Mouse (Mus musculus): ENCODE measurements around the gene Flvcr2. TPM values are rescaled to one million over a fixed set of nuclear protein-coding genes. Genes with fewer than 3 reads are reported as not detected.

Flvcr2 gene
- polyA plus RNA-seq, 1 experiment from 2014 or later = 2.0 TPM

DNA sequence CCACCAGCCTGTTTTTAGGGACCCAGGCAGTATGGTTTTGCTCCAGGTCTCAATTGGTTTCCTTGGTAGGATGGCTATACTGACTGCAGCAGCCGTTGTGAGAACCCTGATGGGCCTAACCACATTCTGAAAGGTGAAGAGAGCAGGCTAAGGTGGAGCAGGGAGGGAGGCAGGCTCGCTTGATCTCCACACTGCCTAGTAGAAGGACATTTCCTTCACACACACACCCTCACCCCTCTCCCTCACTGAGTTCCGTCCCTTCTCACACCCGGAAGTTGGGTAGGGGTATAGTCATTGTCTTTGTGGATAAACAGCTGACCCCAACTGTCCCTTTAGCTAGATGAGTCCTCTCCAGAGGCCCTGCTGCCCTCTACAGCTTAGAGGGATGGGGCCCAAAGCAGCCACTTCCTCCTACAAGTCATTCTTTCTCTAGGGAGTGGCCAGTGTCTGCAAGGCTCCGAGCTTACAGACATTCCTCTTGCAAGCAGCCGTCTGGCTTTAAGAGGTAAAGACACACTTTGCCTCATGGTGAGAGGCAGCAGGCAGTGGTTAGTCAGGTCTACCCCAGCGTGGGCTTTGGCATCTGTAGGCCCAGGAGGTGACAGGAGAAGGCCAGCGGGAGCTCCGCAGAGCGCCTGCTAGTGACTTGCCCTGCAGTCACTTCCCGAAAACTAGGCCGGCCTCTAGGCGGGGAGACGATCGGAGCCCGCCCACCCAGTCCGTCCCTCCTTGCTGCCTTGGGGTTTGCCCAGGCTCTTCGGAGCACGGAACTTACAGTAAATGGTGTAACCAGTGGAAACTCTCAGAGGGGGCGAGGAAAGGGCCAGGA is 41.1 kb upstream of the Flvcr2 start:
- WGBS = 8% methylated on average over 19 of the region's 20 CpGs
- Histone ChIP-seq H3K4me3 (ENCODE audit: low read depth, low read length) (peak overlapping the region; percentile 37), H3K27me3 (replicated peaks; ENCODE audit: control insufficient read depth, insufficient read depth, low read length) (no peaks in the 10 kb centered on the region), H3K36me3 (ENCODE audit: control insufficient read depth, insufficient read depth, low read length) (no peaks in the 10 kb centered on the region), H3K4me1 (replicated peaks; ENCODE audit: control insufficient read depth, insufficient read depth, low read length) (peaks cover 6% of the 10 kb centered on the region; the same call in 1 of the 2 replicates), H3K4me2 (ENCODE audit: low read length) (peak overlapping the region; percentile 83), H3K27ac (ENCODE audit: low read depth) (peak overlapping the region; percentile 77), H3K9me3 (ENCODE audit: control insufficient read depth, low read length) (no peaks in the 10 kb centered on the region), H3K9ac (ENCODE audit: low read length) (peak overlapping the region; percentile 49)
- DNase-seq (ENCODE audit: low spot score) (peak; percentile 87), ATAC-seq (replicated peaks; ENCODE audit: low FRiP score, low TSS enrichment, low read depth) (peak; percentile 87)

DNA sequence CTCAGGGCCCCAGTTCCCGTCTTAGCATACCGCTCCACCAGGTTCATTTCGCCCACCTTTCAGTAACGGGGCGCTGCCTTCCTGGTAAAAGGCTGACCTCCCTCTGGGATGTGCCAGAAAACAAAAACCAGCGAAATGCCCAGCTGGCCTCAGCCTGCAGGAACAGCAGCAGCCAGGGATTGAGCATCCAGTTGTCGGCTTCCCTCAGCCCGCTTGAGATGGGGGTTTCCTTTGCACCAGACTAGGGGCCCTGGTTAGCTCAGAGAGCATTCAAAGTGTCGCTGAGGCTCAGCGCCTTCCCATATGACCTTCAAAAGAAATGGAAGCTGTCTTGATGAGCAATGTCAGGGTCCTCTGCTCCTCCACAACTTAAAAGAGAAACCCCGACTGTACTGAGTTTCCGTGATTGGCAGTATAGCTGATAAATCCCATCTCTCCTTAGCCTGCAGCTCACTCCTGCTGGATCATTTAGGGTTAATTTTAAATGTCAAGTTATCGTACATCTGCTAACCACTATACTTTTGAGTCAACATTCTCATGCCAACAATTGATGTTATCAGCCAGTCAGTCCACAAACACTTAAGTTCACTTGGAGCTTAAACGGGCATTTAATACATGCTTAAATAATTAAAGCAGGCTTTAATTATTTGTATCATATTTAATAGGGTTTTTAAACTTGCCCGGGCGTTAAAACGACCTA is 40.4 kb upstream of the Flvcr2 start:
- whole genome bisulfite sequencing = 19% methylated on average over 17 of the region's 17 CpGs

DNA sequence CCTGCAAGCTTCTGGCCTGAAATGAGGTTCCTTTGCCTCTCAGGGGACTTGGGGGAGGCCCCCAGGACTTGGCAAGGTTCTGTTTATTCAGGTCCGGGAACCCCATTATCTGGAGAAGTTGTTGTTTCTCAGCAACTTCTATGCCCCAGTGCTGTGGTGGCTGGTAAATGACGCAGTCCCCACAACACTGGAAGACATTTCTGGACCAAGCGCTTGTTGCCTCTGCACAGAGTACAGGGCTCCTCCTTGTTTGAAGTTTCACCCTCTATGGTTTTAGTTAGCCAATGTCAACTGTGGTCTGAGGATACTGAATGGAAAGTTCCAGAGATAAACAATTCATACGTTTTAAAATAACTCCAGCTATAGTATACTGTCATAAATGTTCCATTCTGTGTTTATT is 39.4 kb upstream of the Flvcr2 start:
- ATAC-seq (replicated peaks; ENCODE audit: low FRiP score, low TSS enrichment, low read depth) (no peak), DNase-seq (ENCODE audit: low spot score) (no peak)
- no peaks in the 10 kb centered on the region for H3K27me3 ChIP-seq (replicated peaks; ENCODE audit: control insufficient read depth, insufficient read depth, low read length)
- no peak overlapping the region for H3K4me3 ChIP-seq (ENCODE audit: low read depth, low read length)
- no peak overlapping the region for H3K9ac ChIP-seq (ENCODE audit: low read length)
- H3K4me1 ChIP-seq (replicated peaks; ENCODE audit: control insufficient read depth, insufficient read depth, low read length) = peaks cover 6% of the 10 kb centered on the region; the same call in 1 of the 2 replicates
- H3K9me3 ChIP-seq (ENCODE audit: control insufficient read depth, low read length) = no peaks in the 10 kb centered on the region
- no peak overlapping the region for H3K27ac ChIP-seq (ENCODE audit: low read depth)
- WGBS = 52% methylated on average over 4 of the region's 4 CpGs
- no peak overlapping the region for H3K4me2 ChIP-seq (ENCODE audit: low read length)
- H3K36me3 ChIP-seq (ENCODE audit: control insufficient read depth, insufficient read depth, low read length) = no peaks in the 10 kb centered on the region

More for the DNA sequence above, 40.4 kb upstream of the Flvcr2 start:
- Histone ChIP-seq H3K9me3 (ENCODE audit: control insufficient read depth, low read length) (no peaks in the 10 kb centered on the region), H3K4me3 (ENCODE audit: low read depth, low read length) (peak overlapping the region; percentile 37), H3K4me2 (ENCODE audit: low read length) (peak overlapping the region; percentile 83), H3K27ac (ENCODE audit: low read depth) (peak overlapping the region; percentile 77; the same call in 1 of the 2 replicates), H3K36me3 (ENCODE audit: control insufficient read depth, insufficient read depth, low read length) (no peaks in the 10 kb centered on the region), H3K27me3 (replicated peaks; ENCODE audit: control insufficient read depth, insufficient read depth, low read length) (no peaks in the 10 kb centered on the region), H3K4me1 (replicated peaks; ENCODE audit: control insufficient read depth, insufficient read depth, low read length) (peaks cover 6% of the 10 kb centered on the region; the same call in 1 of the 2 replicates), H3K9ac (ENCODE audit: low read length) (peak overlapping the region; percentile 49)
- peak; percentile 26; the same call in 1 of the 2 replicates for ATAC-seq (replicated peaks; ENCODE audit: low FRiP score, low TSS enrichment, low read depth)
- DNase-seq (ENCODE audit: low spot score) = no peak

DNA sequence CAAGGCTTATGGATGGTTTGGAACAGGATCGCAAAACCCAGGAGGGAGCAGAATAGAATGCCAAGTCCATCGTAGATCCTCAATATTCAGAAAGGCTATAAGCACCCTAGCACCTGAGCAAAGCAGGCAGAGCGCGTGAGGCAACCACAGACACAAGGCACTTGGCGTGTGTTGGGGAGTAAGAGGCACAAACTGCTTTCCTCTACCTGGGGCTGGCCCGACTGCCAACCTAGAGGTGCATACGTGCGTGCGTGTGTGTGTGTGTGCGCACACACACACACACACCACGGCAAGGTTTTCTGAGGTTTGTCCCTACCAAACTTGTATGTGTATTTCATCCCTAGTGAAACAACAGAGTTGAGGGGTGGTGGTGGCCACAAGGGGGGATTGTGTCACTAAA is 38.9 kb upstream of the Flvcr2 start:
- H3K4me3 ChIP-seq (ENCODE audit: low read depth, low read length) = no peak overlapping the region
- no peak for ATAC-seq (replicated peaks; ENCODE audit: low FRiP score, low TSS enrichment, low read depth)
- peaks cover 6% of the 10 kb centered on the region; the same call in 1 of the 2 replicates for H3K4me1 ChIP-seq (replicated peaks; ENCODE audit: control insufficient read depth, insufficient read depth, low read length)
- H3K9me3 ChIP-seq (ENCODE audit: control insufficient read depth, low read length) = no peaks in the 10 kb centered on the region
- H3K27ac ChIP-seq (ENCODE audit: low read depth) = no peak overlapping the region
- 88% methylated on average over 11 of the region's 11 CpGs for WGBS
- H3K27me3 ChIP-seq (replicated peaks; ENCODE audit: control insufficient read depth, insufficient read depth, low read length) = no peaks in the 10 kb centered on the region
- no peaks in the 10 kb centered on the region for H3K36me3 ChIP-seq (ENCODE audit: control insufficient read depth, insufficient read depth, low read length)
- H3K9ac ChIP-seq (ENCODE audit: low read length) = no peak overlapping the region
- DNase-seq (ENCODE audit: low spot score) = no peak
- H3K4me2 ChIP-seq (ENCODE audit: low read length) = no peak overlapping the region

DNA sequence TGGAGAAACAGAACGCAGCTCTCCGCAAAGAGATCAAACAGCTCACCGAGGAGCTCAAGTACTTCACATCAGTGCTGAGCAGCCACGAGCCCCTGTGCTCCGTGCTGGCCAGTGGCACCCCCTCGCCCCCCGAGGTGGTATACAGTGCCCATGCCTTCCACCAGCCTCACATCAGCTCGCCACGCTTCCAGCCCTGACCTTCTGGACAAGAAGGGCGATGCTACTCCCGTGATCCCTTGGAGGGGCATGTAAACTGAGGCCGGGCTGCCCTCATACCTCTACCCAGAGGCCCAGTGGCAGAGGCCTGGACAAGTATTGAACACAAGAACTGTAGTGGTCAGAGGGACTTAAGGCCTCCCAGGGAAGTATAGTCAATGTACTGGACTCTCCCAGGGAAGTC is 37.8 kb upstream of the Flvcr2 start:
- Histone ChIP-seq H3K27ac (ENCODE audit: low read depth) (no peak overlapping the region), H3K9me3 (ENCODE audit: control insufficient read depth, low read length) (no peaks in the 10 kb centered on the region), H3K36me3 (ENCODE audit: control insufficient read depth, insufficient read depth, low read length) (no peaks in the 10 kb centered on the region), H3K4me2 (ENCODE audit: low read length) (no peak overlapping the region), H3K4me3 (ENCODE audit: low read depth, low read length) (no peak overlapping the region), H3K27me3 (replicated peaks; ENCODE audit: control insufficient read depth, insufficient read depth, low read length) (no peaks in the 10 kb centered on the region), H3K9ac (ENCODE audit: low read length) (no peak overlapping the region), H3K4me1 (replicated peaks; ENCODE audit: control insufficient read depth, insufficient read depth, low read length) (peaks cover 6% of the 10 kb centered on the region; the same call in 1 of the 2 replicates)
- ATAC-seq (replicated peaks; ENCODE audit: low FRiP score, low TSS enrichment, low read depth) (no peak), DNase-seq (ENCODE audit: low spot score) (no peak)
- WGBS = 87% methylated on average over 12 of the region's 12 CpGs

DNA sequence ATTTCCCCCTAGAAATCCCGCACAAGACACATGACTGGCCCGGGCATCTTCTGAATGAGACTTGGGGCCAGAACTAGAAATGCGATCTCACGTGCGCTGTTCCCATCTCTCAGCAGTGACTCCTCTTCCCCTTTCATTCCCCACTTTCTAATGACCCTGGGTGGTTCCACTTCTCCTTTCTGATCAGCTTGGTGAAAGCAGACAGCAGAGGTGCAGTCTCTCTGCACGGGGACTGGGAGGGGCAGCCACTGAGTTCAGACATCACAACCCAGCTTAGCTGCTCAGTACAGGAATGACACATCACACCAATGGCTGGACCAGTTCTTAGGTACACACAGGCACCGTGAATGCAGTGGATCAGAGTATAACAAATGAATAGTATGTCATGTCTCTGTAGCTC is 35.6 kb upstream of the Flvcr2 start:
- no peak for DNase-seq (ENCODE audit: low spot score)
- Histone ChIP-seq H3K4me1 (replicated peaks; ENCODE audit: control insufficient read depth, insufficient read depth, low read length) (no peaks in the 10 kb centered on the region), H3K27ac (ENCODE audit: low read depth) (no peak overlapping the region), H3K4me3 (ENCODE audit: low read depth, low read length) (no peak overlapping the region), H3K4me2 (ENCODE audit: low read length) (no peak overlapping the region), H3K27me3 (replicated peaks; ENCODE audit: control insufficient read depth, insufficient read depth, low read length) (no peaks in the 10 kb centered on the region), H3K9me3 (ENCODE audit: control insufficient read depth, low read length) (no peaks in the 10 kb centered on the region), H3K36me3 (ENCODE audit: control insufficient read depth, insufficient read depth, low read length) (no peaks in the 10 kb centered on the region), H3K9ac (ENCODE audit: low read length) (no peak overlapping the region)
- WGBS = 79% methylated on average over 7 of the region's 7 CpGs
- no peak for ATAC-seq (replicated peaks; ENCODE audit: low FRiP score, low TSS enrichment, low read depth)

DNA sequence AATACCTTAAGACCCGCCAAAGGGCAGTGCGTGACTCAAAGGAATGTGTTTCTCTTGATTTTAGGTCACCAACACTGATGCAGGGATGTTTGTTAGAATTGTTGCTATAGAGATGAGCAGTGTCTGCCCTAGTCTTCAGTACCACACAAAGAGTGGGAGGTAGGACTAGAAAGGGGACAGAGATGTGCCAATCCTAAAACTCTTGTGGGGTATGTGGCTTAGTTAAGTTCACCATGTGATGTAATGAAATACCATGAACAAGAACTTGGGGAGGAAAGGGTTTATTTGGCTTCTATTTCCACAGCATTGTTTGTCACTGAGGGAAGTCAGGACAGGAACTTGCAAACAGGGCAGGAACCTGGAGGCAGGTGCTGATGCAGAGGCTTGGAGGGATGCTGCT is 33.8 kb upstream of the Flvcr2 start:
- no peak overlapping the region for H3K4me3 ChIP-seq (ENCODE audit: low read depth, low read length)
- H3K9me3 ChIP-seq (ENCODE audit: control insufficient read depth, low read length) = no peaks in the 10 kb centered on the region
- no peaks in the 10 kb centered on the region for H3K36me3 ChIP-seq (ENCODE audit: control insufficient read depth, insufficient read depth, low read length)
- no peak overlapping the region for H3K9ac ChIP-seq (ENCODE audit: low read length)
- no peak overlapping the region for H3K27ac ChIP-seq (ENCODE audit: low read depth)
- no peaks in the 10 kb centered on the region for H3K27me3 ChIP-seq (replicated peaks; ENCODE audit: control insufficient read depth, insufficient read depth, low read length)
- WGBS = 80% methylated on average over 2 of the region's 2 CpGs
- DNase-seq (ENCODE audit: low spot score) (no peak), ATAC-seq (replicated peaks; ENCODE audit: low FRiP score, low TSS enrichment, low read depth) (no peak)
- H3K4me2 ChIP-seq (ENCODE audit: low read length) = no peak overlapping the region
- no peaks in the 10 kb centered on the region for H3K4me1 ChIP-seq (replicated peaks; ENCODE audit: control insufficient read depth, insufficient read depth, low read length)

DNA sequence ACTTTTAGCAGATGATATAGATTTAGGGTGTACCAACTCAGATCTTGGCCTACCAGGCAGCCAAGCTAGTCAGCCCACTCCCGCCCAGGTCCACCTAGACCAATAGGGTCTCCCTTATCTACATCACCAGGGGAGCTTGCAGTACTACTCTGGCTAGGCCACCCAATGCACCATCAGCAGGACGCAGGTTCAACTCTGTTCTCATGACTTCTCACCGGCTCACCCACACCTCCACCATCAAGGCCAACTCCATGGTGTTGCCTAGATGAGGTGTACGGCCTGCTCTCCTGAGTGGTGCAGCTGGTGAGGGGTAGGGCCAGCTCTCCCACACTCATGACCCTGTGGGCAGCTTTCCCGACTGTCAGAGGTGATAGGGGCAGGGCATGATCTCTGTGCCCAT is 32.2 kb upstream of the Flvcr2 start:
- Histone ChIP-seq H3K4me1 (replicated peaks; ENCODE audit: control insufficient read depth, insufficient read depth, low read length) (no peaks in the 10 kb centered on the region), H3K4me2 (ENCODE audit: low read length) (no peak overlapping the region), H3K36me3 (ENCODE audit: control insufficient read depth, insufficient read depth, low read length) (no peaks in the 10 kb centered on the region), H3K4me3 (ENCODE audit: low read depth, low read length) (no peak overlapping the region), H3K27ac (ENCODE audit: low read depth) (no peak overlapping the region), H3K9me3 (ENCODE audit: control insufficient read depth, low read length) (no peaks in the 10 kb centered on the region), H3K27me3 (replicated peaks; ENCODE audit: control insufficient read depth, insufficient read depth, low read length) (no peaks in the 10 kb centered on the region), H3K9ac (ENCODE audit: low read length) (no peak overlapping the region)
- no peak for DNase-seq (ENCODE audit: low spot score)
- no peak for ATAC-seq (replicated peaks; ENCODE audit: low FRiP score, low TSS enrichment, low read depth)
- WGBS = 96% methylated on average over 5 of the region's 5 CpGs
